ENCODE assay signal across 8 mouse cellular contexts in genomic region chr6:97179367-97179828, GRCm38 (mm10). TPM values are rescaled to one million over a fixed set of nuclear protein-coding genes. Genes with fewer than 3 reads are reported as not detected.
A peak's percentile ranks its signal among the peaks of the same experiment; 100 is the strongest.
DNase-seq lines count a peak whose midpoint lies in the region; ATAC-seq and TF ChIP-seq lines count a peak whose summit lies in the region.

No protein-coding gene starts in this region.

- H3K4me3 ChIP-seq in left cerebral cortex, adult 2 months: peak overlapping the region; percentile 93
- H3K4me3 ChIP-seq in liver, postnatal 0 days (ENCODE audit: low read depth, low read length): peak overlapping the region; percentile 96

- WGBS in liver, postnatal 0 days (ENCODE audit: insufficient replicate concordance): 14% methylated on average over 11 of the region's 11 CpGs

- peak overlapping the region; percentile 97 for H3K9ac ChIP-seq in liver, postnatal 0 days (replicated peaks)

- peak overlapping the region; percentile 97 for H3K27ac ChIP-seq in left cerebral cortex, adult 2 months
- H3K27ac ChIP-seq in liver, postnatal 0 days (ENCODE audit: low read depth): peak overlapping the region; percentile 98

- no peaks in the 10 kb centered on the region for H3K27me3 ChIP-seq in liver, postnatal 0 days (ENCODE audit: insufficient read depth, low read length)

- intact Hi-C loops in left cerebral cortex, adult 2 months (cut with DNase I): loop anchor here (2.0 to 10.0 kb wide), 2 partner anchors 23 to 345 kb away; no protein-coding TSS in a partner anchor

- H3K4me1 ChIP-seq in liver, postnatal 0 days (ENCODE audit: insufficient read depth): peaks cover 18% of the 10 kb centered on the region

- H3K36me3 ChIP-seq in liver, postnatal 0 days (replicated peaks; ENCODE audit: insufficient read depth, low read length): peaks cover 7% of the 10 kb centered on the region; the same call in 1 of the 2 replicates

- peak; percentile 18 for ATAC-seq in granulocyte monocyte progenitor cell, adult 5-6 weeks (replicated peaks; ENCODE audit: poor library complexity, severe bottlenecking)
- peak; percentile 61 for ATAC-seq in liver, postnatal 0 days

- H3K4me2 ChIP-seq in liver, postnatal 0 days (ENCODE audit: low read depth, low read length): peak overlapping the region; percentile 73

- no peaks in the 10 kb centered on the region for H3K9me3 ChIP-seq in liver, postnatal 0 days (ENCODE audit: low read length)

- TF ChIP-seq CTCF in left cerebral cortex, adult 2 months (IDR thresholded peaks at IDR 0.05): no peak
- TF ChIP-seq CTCF in liver, postnatal 0 days (IDR thresholded peaks at IDR 0.05; ENCODE audit: low read depth): no peak

- peak in 1 of 2 experiments; percentile 19 for DNase-seq in left cerebral cortex, adult 2 months (ENCODE audit: extremely low spot score in 1 of 2, low spot score in 2 of 2)
- no peak for DNase-seq in left cerebral cortex, adult 18-20 months (ENCODE audit: low spot score in 2 of 2)
- peak; percentile 76 for DNase-seq in ZHBTc4 (ENCODE audit: low read depth, low spot score)
- DNase-seq in liver, postnatal 0 days: no peak
- DNase-seq in telencephalon, adult 2 months (ENCODE audit: low read depth, low spot score): peak; percentile 41
- DNase-seq in layer of hippocampus, adult 11-12 months (ENCODE audit: low spot score): no peak
- no peak for DNase-seq in testis, postnatal 10 days (ENCODE audit: low spot score)

- TF ChIP-seq EP300 in liver, postnatal 0 days (IDR thresholded peaks at IDR 0.05; ENCODE audit: low read depth): no peak

RNA-seq across cellular contexts. Expression of gene Tmf1, which starts 0.5 kb away (rescaled TPM):
- 10 to 100 TPM; 51.9 to 52.9 TPM for total RNA-seq in left cerebral cortex, adult 2 months (2021)
- total RNA-seq in left cerebral cortex, adult 18-20 months (2021): 10 to 100 TPM; 49.7 to 54.4 TPM
- total RNA-seq in granulocyte monocyte progenitor cell, adult 5-6 weeks (2014; fragmentation: Nextera tagmentation): 14.3 and 20.2 TPM in 2 replicates
- total RNA-seq in granulocyte monocyte progenitor cell, adult 5-6 weeks (2017): 72.7 and 108 TPM in 2 replicates
- polyA plus RNA-seq in liver, postnatal 0 days (2015; fragmentation: Nextera tagmentation; extraction: Ambion mirVana): 17.5 and 20.3 TPM in 2 replicates

RNA-seq across cellular contexts. Expression of gene Uba3, which starts 26.0 kb away (rescaled TPM):
- total RNA-seq in left cerebral cortex, adult 2 months (2021): 10 to 100 TPM; 77.3 to 79.0 TPM
- 10 to 100 TPM; 70.9 to 74.3 TPM for total RNA-seq in left cerebral cortex, adult 18-20 months (2021)
- 35.8 and 36.8 TPM in 2 replicates for total RNA-seq in granulocyte monocyte progenitor cell, adult 5-6 weeks (2014; fragmentation: Nextera tagmentation)
- 54.7 and 64.6 TPM in 2 replicates for total RNA-seq in granulocyte monocyte progenitor cell, adult 5-6 weeks (2017)
- polyA plus RNA-seq in liver, postnatal 0 days (2015; fragmentation: Nextera tagmentation; extraction: Ambion mirVana): 16.1 and 17.2 TPM in 2 replicates

RNA-seq across cellular contexts. Expression of gene Eogt, which starts 30.4 kb away (rescaled TPM):
- 10 to 100 TPM; 30.2 to 31.2 TPM for total RNA-seq in left cerebral cortex, adult 2 months (2021)
- total RNA-seq in left cerebral cortex, adult 18-20 months (2021): 10 to 100 TPM; 20.8 to 21.2 TPM
- 1.7 and 1.9 TPM in 2 replicates for total RNA-seq in granulocyte monocyte progenitor cell, adult 5-6 weeks (2014; fragmentation: Nextera tagmentation)
- total RNA-seq in granulocyte monocyte progenitor cell, adult 5-6 weeks (2017): 2.4 and 4.5 TPM in 2 replicates
- polyA plus RNA-seq in liver, postnatal 0 days (2015; fragmentation: Nextera tagmentation; extraction: Ambion mirVana): 1.0 and 1.8 TPM in 2 replicates

RNA-seq across cellular contexts. Expression of gene Arl6ip5, which starts 31.1 kb away (rescaled TPM):
- total RNA-seq in left cerebral cortex, adult 2 months (2021): 100 to 1,000 TPM; 195 to 205 TPM
- 100 to 1,000 TPM; 205 to 217 TPM for total RNA-seq in left cerebral cortex, adult 18-20 months (2021)
- total RNA-seq in granulocyte monocyte progenitor cell, adult 5-6 weeks (2014; fragmentation: Nextera tagmentation): 40.8 and 51.9 TPM in 2 replicates
- total RNA-seq in granulocyte monocyte progenitor cell, adult 5-6 weeks (2017): 62.5 and 68.2 TPM in 2 replicates
- polyA plus RNA-seq in liver, postnatal 0 days (2015; fragmentation: Nextera tagmentation; extraction: Ambion mirVana): 25.5 and 27.1 TPM in 2 replicates

Comparison
In these comparisons a context has a peak if more than half of its experiments do, and no peak if none do; other contexts are left out.
1. DNase-seq: peak in ZHBTc4 (single experiment) and telencephalon, adult 2 months (single experiment); none in left cerebral cortex, adult 18-20 months (0 of 2), liver, postnatal 0 days (single experiment), layer of hippocampus, adult 11-12 months (single experiment) and testis, postnatal 10 days (single experiment).